Mouse (Mus musculus) gonadal fat pad, adult 2 months (tissue): ENCODE measurements around the gene Slc38a6. TPM values are rescaled to one million over a fixed set of nuclear protein-coding genes. Genes with fewer than 3 reads are reported as not detected.

ENCODE experiments used
- DNase-seq: peaks from one replicate; pipeline ENCODE4 v3.0.0-alpha.2; 2012; ENCODE audit warnings: low read depth
- polyA plus RNA-seq: library from polyadenylated mRNA; depleted of rRNA; stranded (reverse); fragments of >200 nt; gene quantifications from 2 replicates; pipeline ENCODE4 v1.2.3, GENCODE M21; 2012; rRNA removed

Gene Slc38a6
- polyA plus RNA-seq, result 22.2 TPM in 2 replicates

DNA sequence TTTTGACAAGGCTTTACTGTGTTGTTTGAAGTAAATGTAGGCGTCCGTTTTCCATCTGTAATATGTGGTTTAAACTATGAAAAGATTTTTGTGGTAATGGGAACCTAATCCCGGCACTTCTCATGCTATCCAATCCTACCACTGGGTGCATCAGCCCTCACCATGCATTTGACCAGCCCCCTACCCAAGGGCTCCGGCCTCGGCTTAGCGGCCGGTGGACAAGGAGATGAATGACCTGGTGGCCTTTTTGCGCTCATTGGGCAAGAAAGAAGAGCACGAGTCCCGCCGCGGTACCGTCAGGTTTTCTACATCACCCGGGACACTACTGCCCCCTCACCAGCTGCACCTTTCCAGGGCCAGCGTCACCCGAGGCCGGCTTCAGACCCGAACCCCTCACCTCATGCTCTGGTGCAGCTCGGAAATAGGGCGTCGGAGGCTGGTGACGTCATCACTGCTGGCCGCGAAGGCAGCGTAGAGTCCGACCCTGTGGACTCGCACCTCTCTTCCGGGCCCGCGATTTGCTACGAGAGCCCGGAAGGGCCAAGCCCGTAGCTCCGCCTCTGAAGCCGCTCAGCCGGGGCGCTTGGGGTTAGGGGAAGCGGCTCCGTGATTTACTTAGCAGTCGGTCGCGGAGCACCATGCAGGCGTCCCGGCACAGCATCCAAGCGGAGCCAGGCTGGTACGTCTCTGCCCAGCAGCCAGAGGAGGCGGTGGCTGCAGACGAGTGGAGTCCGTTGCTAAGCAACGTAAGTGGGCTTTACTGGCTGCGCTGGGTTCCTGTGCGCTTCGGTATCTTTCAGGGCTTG lies at the start of gene Slc38a6, which contains the start of gene Trmt5:
Slc38a6 (plus strand) TSS at position 493 of the 806 bp plus-strand sequence.
Trmt5 (minus strand) TSS at position 424 of the 806 bp plus-strand sequence.
- no peak for DNase-seq

DNA sequence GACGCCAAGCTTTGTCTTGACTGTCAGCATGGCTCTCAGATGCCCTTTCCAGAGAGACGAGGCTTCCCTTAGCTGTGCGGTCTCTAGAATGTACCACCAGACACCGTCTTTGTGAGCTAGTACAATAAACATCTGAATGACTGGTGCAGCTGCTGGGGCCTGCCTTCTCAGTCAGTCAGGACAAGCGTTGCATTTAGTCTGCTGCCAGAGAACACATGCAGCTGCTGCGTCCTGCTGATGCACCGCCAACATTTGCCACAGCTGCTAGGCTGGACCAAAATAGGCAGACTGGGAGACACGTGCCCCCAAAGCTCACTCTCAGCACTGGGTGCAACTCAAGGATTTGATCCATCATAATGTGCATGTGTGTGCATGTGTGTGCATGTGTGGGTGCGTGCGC lies 44.6 kb upstream of the Slc38a6 start:
- no peak for DNase-seq

DNA sequence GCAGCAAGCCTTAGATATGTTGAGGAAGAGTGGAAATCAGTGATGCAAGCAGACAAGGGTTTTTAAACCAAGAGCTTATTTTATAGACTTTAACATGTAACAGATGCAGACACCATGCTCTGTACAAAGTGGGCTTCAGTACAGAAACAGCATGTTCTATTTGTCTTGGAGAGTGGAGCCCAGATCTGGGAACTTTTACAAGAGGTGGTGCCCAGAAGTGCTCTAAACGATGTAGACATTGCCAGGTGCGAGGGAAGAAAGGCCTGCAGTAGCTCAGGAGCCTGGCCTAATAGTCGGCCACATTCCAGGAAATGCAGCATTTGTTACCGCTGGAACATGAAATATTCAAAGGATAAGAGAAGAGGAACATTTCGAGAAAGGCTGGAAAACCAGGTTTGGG lies 40.9 kb upstream of the Slc38a6 start:
- DNase-seq, result peak; percentile 75

DNA sequence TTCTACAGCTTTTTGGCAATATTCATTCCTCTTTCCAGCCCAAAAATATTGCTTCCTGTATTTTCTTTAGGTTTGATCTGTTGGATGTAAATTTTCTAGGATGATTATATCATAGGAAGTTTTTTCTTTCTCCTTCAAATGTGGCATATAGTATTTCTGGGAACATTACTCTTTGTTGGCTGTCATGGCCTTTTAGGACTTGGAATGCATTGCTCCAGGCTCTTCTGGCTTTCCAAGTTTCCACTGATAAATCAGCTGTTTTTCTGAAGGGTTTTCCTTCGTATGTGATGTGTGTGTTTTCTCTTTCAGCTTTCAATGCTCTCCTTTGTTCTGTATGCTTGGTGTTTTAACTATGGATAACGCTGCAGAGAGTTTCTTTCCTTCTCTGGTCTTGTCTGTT lies 31.6 kb upstream of the Slc38a6 start:
- no peak for DNase-seq

DNA sequence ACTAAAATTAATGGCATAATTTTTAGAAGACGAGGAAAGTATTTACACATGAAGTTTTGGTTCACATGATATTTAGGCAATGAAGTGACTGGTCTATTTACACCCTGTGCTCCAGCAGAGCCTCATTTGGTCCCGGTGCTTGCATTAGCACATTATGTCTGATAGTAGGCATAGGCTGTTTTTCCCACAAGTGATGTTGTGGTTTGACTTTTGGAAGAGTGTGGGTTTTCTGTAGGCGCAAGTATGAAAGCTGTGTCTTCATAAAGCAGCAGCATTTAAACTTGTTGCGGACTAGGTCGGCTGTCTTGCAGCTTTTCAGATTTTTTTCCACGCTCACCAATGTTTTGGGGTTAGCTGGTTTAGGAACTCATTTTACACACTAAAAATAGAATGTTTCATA lies 27.3 kb upstream of the Slc38a6 start:
- no peak for DNase-seq

DNA sequence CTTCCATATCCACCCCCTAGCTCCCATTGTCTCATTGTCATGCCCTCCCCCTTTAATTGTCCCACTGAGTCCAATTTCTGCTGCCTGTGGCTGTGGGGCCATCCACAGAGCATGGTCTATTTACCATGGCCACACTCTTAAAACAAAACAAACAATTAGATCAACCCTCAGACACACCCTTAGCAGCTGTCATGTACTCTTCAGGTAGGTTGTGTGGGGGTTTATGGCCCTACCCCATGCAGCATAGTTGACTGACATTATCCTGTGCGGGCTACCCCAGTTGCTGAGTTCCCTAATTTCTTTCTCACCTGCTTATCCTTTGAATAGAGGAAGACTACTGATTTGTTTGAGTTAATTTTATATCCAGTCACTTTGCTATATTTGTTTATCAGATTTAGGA lies 26.2 kb upstream of the Slc38a6 start:
- DNase-seq, result no peak

DNA sequence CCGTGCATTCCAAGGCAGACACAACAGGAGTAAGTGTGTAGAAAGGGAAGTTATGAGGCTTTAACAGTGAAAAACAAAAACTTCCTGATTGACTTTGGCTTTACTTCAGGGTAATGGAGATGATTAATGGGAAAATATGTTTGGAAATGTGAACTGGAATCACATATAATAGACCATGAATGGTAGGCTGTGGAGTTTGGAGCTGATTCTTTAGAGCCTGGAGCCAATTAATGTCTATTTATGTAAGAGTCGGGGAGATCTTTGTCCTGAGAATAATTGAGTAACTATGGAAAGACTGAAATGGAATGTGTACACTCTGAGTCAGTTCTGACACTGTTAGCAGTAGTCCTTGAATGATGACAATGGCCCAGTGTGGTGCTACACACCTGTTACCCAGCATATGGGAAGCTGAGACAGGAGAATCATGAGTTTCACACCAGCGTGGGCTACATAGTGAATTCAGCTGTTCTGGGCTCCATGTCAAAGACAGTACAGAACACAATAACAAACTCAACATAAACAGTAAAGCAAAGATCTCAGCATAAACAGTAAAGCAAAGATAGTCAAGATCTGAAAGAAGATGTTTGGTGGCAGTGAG lies 21.1 kb upstream of the Slc38a6 start:
- DNase-seq, result no peak

DNA sequence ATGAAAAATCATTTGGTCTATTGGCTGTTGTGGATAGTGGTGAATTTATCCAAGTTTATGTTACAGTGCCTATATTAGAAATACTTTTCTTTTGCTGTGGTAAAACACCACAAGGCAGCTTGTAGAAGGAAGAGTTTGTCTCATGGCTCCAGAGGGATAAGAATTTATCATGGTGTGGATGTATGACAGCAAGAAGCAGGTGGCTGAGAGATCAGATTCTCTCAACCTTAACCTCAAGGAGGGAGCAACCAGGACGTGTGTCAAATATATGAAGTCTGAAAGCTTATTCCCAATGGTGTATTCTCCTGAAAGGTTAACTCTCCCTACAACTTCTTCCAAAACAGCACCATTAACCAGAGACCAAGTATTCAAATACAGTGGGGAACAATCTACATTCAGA lies 20.0 kb upstream of the Slc38a6 start:
- no peak for DNase-seq

DNA sequence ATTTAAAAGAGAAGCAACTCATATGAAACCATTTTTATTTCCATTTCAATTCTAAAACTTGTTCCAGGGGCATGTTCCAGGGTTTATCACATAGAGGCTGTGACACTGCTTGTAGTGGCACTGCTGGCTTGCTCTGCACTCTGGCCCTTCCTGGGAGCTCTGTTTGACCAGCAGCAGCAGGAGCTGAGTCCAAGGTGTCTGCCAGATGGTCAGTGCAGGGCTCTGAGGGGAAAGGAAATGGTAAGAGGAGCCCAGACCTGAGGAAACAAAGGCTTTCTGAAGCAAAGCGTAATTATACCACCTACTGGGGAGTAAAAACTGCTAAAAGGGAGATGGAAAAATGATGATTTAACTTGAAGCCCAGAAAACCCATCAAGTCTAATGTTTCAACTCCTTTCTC lies 18.1 kb upstream of the Slc38a6 start:
- no peak for DNase-seq

DNA sequence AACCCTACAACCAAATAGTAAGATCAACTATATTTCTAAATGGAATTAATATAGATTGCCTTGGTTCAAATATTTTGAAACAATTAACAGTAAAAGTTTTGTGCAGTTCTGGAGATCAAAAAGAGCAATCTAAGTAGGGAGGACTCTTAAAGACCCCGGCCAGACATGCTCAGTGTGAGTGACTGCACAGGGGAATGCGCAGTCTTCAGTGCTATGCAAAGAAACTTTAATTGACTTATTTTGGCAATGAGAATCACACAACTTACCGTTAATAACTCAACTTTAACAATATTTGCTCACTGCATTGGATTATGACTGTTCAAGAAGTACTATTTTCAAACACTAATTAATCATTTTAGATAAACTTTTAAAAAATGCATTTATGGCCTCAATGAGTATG lies 17.0 kb upstream of the Slc38a6 start:
- DNase-seq, result no peak

DNA sequence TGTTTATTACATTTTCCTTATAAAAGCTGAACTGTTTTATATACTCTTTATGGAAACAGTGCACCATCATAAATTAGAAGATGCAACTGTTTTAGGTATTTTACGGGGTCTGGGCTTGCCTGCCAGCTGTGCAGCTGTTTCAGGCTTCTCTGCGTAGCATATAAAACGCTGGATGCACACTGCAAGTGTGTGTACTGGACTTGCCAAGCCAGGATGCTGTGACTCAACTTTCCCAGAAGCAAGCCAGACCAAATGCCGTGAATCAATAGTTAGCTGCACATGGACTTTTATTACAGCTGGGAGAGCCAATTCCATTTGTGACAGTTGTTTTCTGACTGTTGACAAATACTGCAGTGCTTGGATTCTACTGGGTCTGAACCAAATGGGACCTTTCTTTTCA lies 16.6 kb upstream of the Slc38a6 start:
- DNase-seq, result no peak

DNA sequence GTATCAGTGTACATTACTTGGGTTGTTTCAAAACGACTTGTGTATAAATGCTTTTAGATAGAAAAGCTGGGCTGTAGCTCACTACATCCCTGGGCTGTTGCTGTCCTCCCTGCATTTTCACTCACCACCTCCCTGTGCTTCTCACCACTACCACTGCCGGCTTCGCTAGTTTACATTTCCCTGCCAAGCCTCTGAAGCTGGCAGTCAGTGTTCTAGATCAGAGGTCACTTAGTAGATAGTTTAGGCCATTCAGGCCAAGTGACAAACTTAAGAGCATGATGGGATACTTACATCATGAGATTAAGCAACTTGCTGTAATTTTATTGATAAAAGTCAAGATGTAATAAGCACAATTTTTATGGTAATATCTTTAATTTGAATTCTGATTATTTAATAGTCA lies 11.7 kb upstream of the Slc38a6 start:
- no peak for DNase-seq

DNA sequence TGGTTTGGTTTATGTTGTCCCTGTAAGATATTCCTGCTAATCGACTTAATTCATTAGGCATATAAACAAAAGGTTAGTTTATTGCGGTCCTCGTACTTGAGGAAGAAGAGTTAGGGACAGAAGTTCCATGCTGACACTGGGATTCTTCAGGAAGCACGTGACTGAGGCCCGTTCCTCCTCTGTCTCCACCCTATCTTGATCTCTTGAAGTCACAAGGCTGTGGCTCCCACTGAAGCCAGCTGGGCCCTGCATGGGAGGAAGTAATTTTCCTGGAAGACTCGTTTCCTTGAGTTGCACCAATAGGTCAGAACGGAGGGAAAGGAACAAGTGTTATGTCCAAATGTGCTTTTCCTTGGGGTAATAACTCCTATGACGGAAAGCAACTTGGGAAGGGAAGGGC lies 1.0 kb downstream of the Slc38a6 start:
- no peak for DNase-seq

DNA sequence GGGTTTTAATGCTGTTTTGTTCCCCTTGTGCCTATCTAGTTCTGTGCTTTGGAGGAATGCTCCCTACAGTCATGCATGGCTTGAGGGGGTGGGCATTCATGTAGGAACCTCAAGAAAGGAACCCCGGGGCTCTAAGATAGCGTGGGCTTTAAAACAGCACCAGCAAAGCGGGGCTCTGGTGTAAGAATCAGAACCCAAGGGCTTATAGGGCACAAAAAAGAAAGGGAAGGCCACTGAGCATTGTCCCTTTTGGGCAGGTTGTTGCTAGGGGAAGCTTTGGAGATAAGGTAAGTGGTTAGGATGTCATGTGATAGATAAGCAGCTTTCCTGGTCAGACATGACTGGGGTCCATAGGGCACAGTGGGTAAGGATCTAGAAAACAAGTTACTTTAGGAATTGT lies 2.0 kb downstream of the Slc38a6 start:
- no peak for DNase-seq

DNA sequence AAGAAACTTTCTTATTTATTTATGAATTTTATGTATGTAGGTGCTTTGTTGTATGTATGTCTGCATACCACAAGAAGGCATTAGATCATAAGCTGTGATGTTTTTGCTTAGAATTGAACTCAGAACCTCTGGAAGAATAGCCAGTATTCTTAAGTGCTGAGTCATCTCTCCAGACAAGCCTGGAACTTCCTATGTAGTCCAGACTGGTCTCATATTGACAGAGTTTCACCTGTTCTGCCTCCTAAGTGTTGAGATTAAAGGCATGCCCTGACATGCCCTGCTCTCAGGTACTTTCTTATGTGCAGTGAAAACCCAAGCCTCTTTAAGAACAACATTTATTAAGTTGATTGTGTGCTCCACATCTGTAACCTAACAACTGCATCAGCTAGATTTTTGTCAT lies 8.3 kb downstream of the Slc38a6 start:
- DNase-seq, result no peak

DNA sequence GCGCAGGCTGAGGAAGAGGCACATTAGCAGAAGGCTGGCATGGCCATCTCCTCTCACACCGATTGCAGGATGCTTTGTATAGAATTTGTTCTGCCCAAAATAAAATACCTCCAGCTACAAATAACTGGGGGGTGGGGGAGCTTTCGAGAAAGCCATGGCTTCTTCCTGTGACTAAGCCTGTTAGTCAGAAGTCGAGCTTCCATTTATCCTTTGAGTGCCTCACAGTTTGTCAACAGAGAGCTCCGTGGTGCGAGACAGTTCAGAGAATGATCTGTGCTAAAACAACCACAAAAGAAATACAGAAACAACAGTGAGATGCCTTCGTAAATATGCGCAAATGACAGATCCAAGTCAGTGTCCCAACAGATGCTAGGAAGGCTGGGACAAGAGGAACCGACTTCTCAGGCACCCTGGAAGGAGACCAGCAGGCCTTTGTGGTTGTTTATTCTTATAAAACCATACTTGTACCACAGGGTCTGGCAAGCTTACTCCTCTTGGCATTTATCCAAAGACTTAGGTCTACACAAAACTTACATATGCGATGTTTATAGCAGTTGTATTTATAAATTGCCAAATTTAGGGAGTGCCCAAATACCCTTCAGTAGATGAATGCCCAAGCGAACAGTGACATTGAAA lies 9.0 kb downstream of the Slc38a6 start:
- DNase-seq, result no peak

DNA sequence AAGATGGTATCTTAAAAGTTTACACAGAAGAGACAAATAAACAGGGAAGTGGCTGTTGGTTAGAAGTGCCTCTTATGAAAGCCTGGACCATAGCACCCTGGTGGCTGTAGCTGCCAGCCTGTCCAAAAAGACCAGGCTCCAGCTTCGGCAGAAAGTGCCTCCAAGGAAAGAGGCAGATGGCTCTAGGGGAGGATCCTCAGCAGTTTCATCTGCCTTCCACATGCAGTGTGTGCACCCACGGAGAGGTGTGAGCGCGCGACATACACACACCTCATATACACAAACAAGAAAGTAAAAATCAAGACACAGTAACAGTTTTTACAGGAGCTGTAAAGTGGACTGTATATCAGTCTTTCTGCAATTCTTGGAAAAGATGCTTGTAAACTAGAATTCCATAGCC lies 12.0 kb downstream of the Slc38a6 start:
- no peak for DNase-seq

DNA sequence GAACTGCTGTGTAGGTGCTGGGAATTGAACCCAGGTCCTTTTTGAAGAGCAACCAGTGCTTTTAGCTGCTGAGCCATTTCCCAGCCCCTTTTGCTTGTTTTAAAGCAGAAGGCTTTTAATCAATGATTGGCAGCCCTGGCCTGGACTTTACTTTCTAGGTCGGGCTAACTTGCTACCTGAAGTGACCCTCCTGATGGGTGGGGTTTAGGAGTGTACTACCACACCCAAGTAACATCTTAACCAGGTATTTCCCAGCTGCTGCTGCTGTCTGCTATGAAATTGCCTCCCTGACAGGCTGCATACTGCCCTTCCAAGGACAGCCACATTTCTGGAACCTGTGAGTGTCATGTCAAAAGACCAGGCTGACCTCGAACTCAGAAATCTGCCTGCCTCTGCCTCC lies 14.0 kb downstream of the Slc38a6 start:
- no peak for DNase-seq

DNA sequence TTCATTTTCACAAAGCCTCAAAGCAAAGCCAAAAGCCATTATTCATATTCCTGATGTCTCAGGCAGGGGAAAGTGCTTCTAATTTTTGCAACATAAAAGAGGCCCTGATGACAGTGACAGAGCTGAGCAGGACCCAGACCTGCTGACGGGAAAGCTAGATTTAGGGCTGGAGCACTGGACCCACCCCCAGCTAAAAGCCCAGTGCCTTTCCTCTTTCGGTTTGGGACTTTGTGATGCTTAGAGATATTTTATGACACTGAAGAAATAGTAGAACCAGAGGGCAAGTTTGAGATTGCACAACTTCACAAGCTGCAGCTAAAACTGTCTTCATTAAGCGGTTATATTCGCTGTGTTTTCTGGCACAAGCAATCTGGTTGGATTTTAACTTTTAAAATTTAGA lies 18.1 kb downstream of the Slc38a6 start:
- no peak for DNase-seq

DNA sequence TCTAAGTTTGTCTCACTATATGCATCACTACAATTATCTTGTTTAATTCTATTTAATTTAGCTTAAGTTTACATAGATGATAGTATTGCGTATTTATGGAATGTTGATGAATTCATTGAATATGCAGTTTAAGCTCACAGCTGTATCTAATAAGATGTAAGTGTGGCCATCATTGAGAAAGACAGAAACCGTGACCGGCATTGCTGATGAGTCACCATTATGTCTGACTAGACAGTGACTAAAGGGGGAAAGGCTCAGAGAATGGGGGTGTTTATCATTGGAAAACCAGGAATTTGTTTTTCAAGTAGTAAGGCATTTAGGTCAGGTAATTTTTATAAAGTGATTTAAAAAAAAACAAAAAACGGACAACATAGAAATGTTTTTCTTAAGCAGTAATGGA lies 21.2 kb downstream of the Slc38a6 start:
- DNase-seq, result no peak

DNA sequence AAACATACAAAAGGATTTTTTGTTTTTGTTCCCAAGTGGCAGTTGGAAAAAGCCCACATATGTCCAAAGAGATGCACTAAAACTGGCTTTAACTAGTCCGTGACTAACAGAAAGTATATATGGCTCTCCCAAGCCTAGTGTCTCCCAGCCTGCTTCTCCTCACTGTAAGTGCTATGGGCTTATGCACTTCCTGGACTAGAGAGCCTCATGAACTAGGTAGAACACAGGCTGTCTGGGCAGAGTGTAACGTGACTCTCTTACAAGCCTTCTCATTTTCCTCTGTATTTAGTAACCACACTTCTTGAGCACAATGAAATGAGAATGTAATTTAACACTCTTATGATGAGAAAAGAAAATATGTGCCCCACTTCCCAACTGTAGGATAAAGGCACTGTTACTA lies 22.1 kb downstream of the Slc38a6 start:
- no peak for DNase-seq

DNA sequence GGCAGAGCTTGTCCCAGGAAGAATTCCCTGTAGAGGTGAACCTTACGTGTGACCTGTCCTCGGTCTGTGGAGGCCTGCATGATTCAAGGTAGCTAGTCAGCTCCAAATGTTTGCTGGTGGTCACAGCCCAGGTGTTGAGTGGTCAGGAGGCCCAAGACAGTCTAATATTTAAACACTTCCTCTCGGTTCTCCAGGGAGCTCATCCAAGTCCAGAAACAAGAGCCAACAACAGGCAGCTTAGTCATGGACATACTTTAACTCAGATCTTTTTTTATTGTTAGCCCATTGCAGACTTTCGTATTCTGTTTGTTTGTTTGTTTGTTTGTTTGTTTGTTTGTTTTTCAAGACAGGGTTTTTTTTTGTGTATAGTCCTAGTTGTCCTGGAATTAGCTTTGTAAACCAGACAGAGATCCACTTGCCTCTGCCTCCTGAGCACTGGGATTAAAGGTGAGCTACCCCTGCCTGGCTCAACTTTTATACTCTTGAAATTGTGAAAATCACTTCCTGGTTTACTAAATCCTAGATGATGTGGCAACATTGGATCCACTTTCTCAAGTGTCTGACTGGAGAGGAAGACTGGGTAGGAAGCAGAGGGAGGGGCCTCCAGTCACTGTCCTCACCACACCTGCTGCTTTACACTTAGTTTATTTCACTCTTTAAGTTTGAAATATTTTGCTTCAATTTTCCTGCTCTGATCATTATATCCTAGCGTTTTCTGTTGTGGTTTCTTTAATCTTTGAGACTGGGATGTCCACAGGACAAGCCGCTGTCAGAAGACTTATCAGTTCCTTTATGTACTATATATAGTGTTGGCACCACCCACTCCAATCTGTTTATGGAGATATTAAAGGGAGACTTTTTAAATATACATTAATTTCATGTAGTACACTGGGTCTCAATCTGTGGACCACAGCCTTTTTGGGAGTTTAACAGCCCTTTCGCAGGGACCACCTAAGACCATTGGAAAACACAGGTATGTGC lies 31.4 kb downstream of the Slc38a6 start:
- DNase-seq, result no peak
